Mouse (Mus musculus) neural tube, embryonic 13.5 days (tissue): ENCODE measurements around the gene Cmtm6. TPM values are rescaled to one million over a fixed set of nuclear protein-coding genes. Genes with fewer than 3 reads are reported as not detected.
"Not testable (repeated sequence)": the region's sequence is repeated elsewhere in the genome, so short reads cannot be mapped to it uniquely, and the experiment has no call there.

Source experiments
- ATAC-seq: fragments of 200-750 bp; cut with Nextera tagmentation; 2 replicates; pipeline ENCODE4 v1.8.0; 2017; ENCODE audit warnings: low read depth, mild to moderate bottlenecking, moderate TSS enrichment, moderate library complexity
- H3K27ac ChIP-seq: fragments of 300-500 bp; sonication (generic); replicated peaks from 2 replicates; pipeline ENCODE4 v1.5.1; 2015; ENCODE audit warnings: moderate library complexity, mild to moderate bottlenecking, inconsistent platforms
- H3K27me3 ChIP-seq: fragments of 300-500 bp; sonication (generic); 2 replicates; pipeline ENCODE4 v1.6.1; 2015; ENCODE audit warnings: mild to moderate bottlenecking, inconsistent platforms
- H3K36me3 ChIP-seq: fragments of 300-500 bp; sonication (generic); 2 replicates; pipeline ENCODE4 v1.6.1; 2015; ENCODE audit warnings: mild to moderate bottlenecking, inconsistent platforms
- H3K4me1 ChIP-seq: fragments of 300-500 bp; sonication (generic); replicated peaks from 2 replicates; pipeline ENCODE4 v1.6.1; 2015; ENCODE audit warnings: inconsistent platforms
- H3K4me2 ChIP-seq: fragments of 300-500 bp; sonication (generic); 2 replicates; pipeline ENCODE4 v1.6.1; 2015; ENCODE audit warnings: inconsistent platforms, mild to moderate bottlenecking, moderate library complexity
- H3K4me3 ChIP-seq: fragments of 300-500 bp; sonication (generic); 2 replicates; pipeline ENCODE4 v1.5.1; 2015; ENCODE audit warnings: mild to moderate bottlenecking, inconsistent platforms
- H3K9ac ChIP-seq: fragments of 300-500 bp; sonication (generic); 2 replicates; pipeline ENCODE4 v1.6.1; 2015; ENCODE audit warnings: moderate library complexity, mild to moderate bottlenecking, inconsistent platforms
- H3K9me3 ChIP-seq: fragments of 300-500 bp; sonication (generic); 2 replicates; pipeline ENCODE4 v1.6.1; 2016; ENCODE audit warnings: inconsistent platforms
- whole genome bisulfite sequencing: fragments of 180-500 bp; shearing (Covaris S2); methylation state at CpG from one replicate; pipeline ENCODE4 v1.1.7; 2015; 5-methylcytosine and 5-hydroxymethylcytosine counted together
- polyA plus RNA-seq: library from polyadenylated mRNA; unstranded; fragments of >200 nt; fragmentation: Nextera tagmentation; extraction: Ambion mirVana; gene quantifications from 2 replicates; pipeline ENCODE4 v1.2.1, GENCODE M21; 2015

The Cmtm6 gene
- polyA plus RNA-seq, 1 experiment from 2014 or later: 20.3 TPM

DNA sequence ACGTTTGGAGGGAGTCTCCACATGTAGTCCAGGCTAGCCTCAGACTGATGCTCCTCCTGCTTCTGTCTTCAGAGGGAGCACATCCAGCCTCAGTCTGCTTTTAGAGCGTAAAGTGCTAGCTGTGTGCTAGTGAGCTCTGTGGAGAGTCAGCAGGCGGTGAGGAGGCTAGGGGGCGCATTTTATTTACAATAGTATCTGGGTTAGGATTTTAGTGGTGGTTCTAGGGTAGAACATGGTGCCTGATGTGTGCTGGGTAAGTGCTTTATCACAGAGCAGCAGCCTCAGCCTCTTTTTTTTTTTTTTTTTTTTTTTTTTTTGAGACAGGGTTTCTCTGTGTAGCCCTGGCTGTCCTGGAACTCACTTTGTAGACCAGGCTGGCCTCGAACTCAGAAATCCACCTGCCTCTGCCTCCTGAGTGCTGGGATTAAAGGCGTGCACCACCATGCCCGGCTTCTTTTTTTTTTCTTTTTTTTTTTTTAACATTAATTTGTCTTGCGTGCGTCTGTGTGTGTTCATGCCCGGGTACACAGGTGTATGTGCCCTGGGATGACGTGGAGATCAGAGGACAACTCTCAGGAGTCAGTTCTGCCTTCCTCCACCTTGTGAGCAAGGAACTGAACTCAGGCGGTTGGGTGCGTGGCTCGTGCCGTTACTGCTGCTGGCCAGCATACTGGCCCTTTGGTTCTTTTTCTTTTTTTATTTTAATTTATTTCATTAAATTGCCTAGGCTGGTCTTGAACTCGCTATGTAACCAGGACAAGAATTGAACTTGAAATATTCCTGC lies 30.8 kb upstream of the Cmtm6 start:
- WGBS: 94% methylated on average over 15 of the region's 16 CpGs
- no peak for ATAC-seq

DNA sequence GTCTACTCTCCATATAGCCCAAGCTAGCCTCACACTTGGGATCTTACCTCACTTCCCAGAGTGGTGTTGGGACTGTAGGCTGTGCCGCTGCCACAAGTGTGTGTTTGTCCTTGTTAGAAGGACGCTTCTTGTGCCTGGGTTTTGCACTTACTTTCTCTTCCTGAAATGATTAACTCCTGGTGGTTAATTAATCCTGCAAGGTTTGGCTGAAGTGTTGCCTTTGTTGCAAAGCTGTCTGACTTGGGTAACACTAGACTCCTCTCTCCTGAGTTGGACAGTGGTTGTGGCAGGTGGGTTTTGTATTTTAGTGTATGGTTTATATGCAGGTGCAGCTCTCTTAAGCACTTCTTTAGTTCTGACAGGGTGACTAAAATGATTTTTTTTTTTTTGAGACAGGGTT lies 29.9 kb upstream of the Cmtm6 start:
- Histone ChIP-seq H3K4me2 (no peak overlapping the region), H3K4me3 (no peak overlapping the region), H3K9me3 (no peaks in the 10 kb centered on the region), H3K27ac (no peak overlapping the region), H3K36me3 (peaks cover 46% of the 10 kb centered on the region), H3K9ac (no peak overlapping the region), H3K4me1 (0 out of 2 replicates have a peak, but pooled peaks cover 10% of the 10 kb centered on the region), H3K27me3 (no peaks in the 10 kb centered on the region)
- 95% methylated on average over 2 of the region's 2 CpGs for WGBS
- ATAC-seq: no peak

More for the DNA sequence above, 30.8 kb upstream of the Cmtm6 start:
- 0 out of 2 replicates have a peak, but pooled peaks cover 10% of the 10 kb centered on the region for H3K4me1 ChIP-seq
- no peak overlapping the region for H3K4me2 ChIP-seq
- no peak overlapping the region for H3K27ac ChIP-seq
- no peak overlapping the region for H3K9ac ChIP-seq
- no peaks in the 10 kb centered on the region for H3K27me3 ChIP-seq
- H3K4me3 ChIP-seq: no peak overlapping the region
- H3K36me3 ChIP-seq: peaks cover 40% of the 10 kb centered on the region
- H3K9me3 ChIP-seq: no peaks in the 10 kb centered on the region

DNA sequence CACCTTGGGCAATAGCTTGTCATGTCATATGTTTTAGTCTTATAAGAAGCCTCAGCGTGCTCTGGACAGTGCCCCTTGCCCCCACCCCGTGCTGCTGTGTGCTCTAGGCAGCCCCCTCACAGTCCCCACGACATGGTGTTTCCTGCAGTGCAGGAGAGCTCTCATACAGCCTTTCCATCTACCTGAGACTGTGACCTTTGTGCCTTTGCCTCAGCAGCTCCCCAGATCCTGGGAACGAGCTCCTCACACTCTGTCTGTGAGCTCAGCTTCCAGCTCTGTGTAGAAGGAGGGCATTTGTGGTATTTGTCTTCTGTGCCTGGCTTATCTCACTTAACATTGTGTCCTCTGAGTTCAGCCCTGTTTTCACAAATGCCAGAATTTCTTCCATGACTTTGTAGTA lies 29.0 kb upstream of the Cmtm6 start:
- no peak for ATAC-seq
- no peak overlapping the region for H3K27ac ChIP-seq
- 0 out of 2 replicates have a peak, but pooled peaks cover 10% of the 10 kb centered on the region for H3K4me1 ChIP-seq
- H3K36me3 ChIP-seq: peaks cover 48% of the 10 kb centered on the region
- no peak overlapping the region for H3K9ac ChIP-seq
- H3K4me2 ChIP-seq: no peak overlapping the region
- 91% methylated on average over 4 of the region's 4 CpGs for WGBS
- H3K4me3 ChIP-seq: no peak overlapping the region
- no peaks in the 10 kb centered on the region for H3K9me3 ChIP-seq
- no peaks in the 10 kb centered on the region for H3K27me3 ChIP-seq

DNA sequence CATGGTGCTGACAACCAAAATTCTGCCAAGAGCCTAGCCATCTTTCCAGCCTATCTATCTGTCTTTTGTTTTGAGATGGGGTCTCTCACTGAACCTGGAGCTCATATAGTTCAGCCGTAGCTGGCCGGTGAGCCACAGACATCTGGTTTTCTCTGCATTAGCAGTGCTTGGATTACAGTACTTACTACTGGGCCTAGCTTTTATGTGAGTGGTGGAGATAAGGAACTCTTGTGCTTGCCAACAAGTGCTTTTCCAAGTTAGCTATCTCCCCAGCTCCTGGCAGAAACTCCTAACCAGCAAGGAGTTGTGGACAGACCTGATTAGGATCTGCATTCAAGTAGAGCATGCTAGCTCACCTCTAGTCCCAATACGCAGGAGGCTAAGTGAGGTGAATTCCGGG lies 23.1 kb upstream of the Cmtm6 start:
- ATAC-seq: no peak
- WGBS: 95% methylated on average over 4 of the region's 4 CpGs

DNA sequence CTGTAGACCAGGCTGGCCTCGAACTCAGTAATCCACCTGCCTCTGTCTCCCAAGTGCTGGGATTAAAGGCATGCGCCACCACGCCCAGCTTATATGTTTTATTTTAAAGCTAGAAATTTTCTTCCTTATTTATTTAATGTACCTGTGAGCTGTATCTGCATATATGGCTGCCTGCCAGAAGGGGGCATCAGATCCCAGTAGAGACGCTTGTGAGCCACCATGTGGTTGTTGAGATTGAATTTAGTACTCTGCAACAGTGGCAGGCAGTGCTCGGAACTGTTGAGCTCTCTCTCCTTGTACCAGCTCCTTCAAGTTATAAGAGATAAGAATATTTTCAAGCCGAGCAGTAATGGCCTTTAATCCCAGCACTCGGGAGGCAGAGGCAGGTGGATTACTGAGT lies 20.6 kb upstream of the Cmtm6 start:
- Histone ChIP-seq H3K36me3 (peaks cover 94% of the 10 kb centered on the region), H3K4me3 (no peak overlapping the region), H3K9ac (no peak overlapping the region), H3K4me2 (no peak overlapping the region), H3K27me3 (no peaks in the 10 kb centered on the region), H3K4me1 (no peaks in the 10 kb centered on the region), H3K27ac (no peak overlapping the region), H3K9me3 (no peaks in the 10 kb centered on the region)
- no peak for ATAC-seq
- 80% methylated on average over 7 of the region's 7 CpGs for WGBS

More for the DNA sequence above, 23.1 kb upstream of the Cmtm6 start:
- no peak overlapping the region for H3K27ac ChIP-seq
- H3K9ac ChIP-seq: no peak overlapping the region
- H3K36me3 ChIP-seq: peaks cover 83% of the 10 kb centered on the region
- no peak overlapping the region for H3K4me3 ChIP-seq
- H3K27me3 ChIP-seq: no peaks in the 10 kb centered on the region
- no peak overlapping the region for H3K4me2 ChIP-seq
- H3K4me1 ChIP-seq: no peaks in the 10 kb centered on the region
- no peaks in the 10 kb centered on the region for H3K9me3 ChIP-seq

DNA sequence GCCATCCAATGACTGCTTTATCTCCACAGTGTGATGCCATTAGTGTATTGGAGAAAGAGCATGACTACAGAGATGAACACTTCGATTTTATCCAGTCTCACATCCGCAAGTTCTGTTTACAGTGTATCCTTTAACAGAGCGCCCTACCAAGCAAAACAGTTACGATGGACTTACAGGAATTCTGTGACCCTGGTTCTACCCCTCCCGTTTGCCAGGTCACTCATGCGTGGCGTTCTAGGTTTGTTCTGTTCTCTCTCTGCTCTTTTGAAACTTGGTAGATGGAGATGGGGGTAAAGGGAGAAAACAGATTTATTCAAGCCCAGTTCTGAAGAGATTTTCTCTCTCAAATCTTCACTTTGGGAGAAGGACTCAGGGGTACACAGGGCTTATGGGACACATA lies 17.4 kb upstream of the Cmtm6 start:
- Histone ChIP-seq H3K4me2 (no peak overlapping the region), H3K4me3 (no peak overlapping the region), H3K27me3 (no peaks in the 10 kb centered on the region), H3K4me1 (no peaks in the 10 kb centered on the region), H3K9me3 (no peaks in the 10 kb centered on the region), H3K36me3 (peaks cover 96% of the 10 kb centered on the region), H3K9ac (no peak overlapping the region), H3K27ac (no peak overlapping the region)
- no peak for ATAC-seq
- 96% methylated on average over 7 of the region's 7 CpGs for WGBS

DNA sequence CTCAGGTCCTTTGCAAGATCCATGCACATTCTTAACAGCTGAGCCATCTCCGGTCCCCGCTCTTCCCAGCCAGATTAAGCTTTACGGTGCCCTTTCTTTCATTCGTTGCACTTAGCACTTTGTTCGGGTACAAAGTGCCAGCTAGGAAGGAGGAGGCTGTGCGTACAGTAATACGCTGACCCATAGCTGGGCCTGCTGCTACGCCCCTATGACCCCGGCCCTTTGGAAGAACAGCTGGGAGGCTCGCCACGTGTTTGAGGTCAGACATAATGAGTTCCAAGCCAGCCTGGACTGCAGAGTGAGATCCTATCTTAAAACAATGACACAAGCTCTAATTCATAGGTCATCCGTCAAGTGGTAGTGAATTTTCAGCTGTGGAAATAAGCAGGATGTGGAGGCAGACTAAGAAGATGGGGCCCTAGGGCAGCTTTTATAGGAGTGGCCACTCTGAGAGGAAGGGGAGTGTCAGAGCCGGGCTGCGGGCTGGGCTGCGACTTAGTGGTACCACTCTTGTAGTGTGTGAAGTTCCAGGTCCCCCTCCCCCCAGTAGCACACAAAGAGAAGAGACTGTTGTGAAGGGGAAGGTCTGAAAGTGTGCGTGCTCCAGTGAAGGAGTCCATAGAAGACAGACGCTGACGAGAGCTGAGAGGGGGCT lies 14.1 kb upstream of the Cmtm6 start:
- no peaks in the 10 kb centered on the region for H3K4me1 ChIP-seq
- H3K9ac ChIP-seq: no peak overlapping the region
- no peaks in the 10 kb centered on the region for H3K9me3 ChIP-seq
- H3K4me3 ChIP-seq: no peak overlapping the region
- H3K36me3 ChIP-seq: peaks cover 100% of the 10 kb centered on the region
- no peak overlapping the region for H3K27ac ChIP-seq
- WGBS: 69% methylated on average over 18 of the region's 18 CpGs
- ATAC-seq: no peak
- H3K4me2 ChIP-seq: no peak overlapping the region
- no peaks in the 10 kb centered on the region for H3K27me3 ChIP-seq

DNA sequence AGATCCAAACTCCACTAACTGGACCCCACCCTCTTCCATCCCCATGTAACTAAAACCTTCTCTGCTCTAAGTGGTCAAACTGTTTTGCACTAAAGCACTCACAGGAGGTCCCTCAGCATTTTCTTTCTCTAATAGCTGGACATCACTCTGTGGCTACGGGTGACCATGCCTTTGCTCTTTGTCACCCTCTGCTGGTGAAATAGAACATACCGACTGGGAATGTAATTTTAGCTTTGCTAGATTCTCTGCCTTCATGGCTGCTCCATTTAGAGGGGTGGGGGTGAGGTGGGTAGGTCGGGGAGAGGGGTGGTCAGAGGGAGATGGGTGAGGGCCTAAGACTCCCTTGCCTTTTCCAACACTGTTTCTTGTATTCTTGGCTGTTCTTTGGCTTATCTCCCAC lies 3.6 kb upstream of the Cmtm6 start:
- Histone ChIP-seq H3K4me1 (peaks cover 8% of the 10 kb centered on the region), H3K9ac (no peak overlapping the region), H3K27ac (no peak overlapping the region), H3K9me3 (no peaks in the 10 kb centered on the region), H3K4me2 (no peak overlapping the region), H3K4me3 (no peak overlapping the region), H3K36me3 (peaks cover 32% of the 10 kb centered on the region), H3K27me3 (no peaks in the 10 kb centered on the region)
- ATAC-seq: no peak
- 3% methylated on average over 3 of the region's 3 CpGs for WGBS

DNA sequence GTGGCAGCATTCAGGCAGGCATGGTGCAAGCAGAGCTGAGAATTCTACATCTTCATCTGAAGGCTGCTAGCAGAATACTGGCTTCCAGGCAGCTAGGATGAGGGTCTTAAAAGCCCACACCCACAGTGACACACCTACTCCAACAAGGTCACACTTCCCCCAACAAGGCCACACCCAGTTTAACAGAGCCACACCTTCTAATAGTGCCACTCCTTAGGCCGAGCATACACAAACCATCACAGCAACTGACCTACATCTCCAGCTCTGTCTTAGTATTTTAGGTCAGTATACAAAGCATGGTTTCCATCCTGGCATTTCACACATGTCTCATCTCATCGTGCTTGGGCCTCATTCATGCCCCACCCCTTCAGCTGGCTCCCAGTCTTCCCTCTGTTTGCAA lies 2.5 kb upstream of the Cmtm6 start:
- WGBS: 66% methylated on average over 2 of the region's 2 CpGs
- H3K27ac ChIP-seq, H3K4me3 ChIP-seq, H3K27me3 ChIP-seq, ATAC-seq, H3K9ac ChIP-seq, H3K9me3 ChIP-seq, H3K4me2 ChIP-seq: not testable (repeated sequence)
- peaks cover 21% of the 10 kb centered on the region for H3K36me3 ChIP-seq
- peaks cover 19% of the 10 kb centered on the region for H3K4me1 ChIP-seq

DNA sequence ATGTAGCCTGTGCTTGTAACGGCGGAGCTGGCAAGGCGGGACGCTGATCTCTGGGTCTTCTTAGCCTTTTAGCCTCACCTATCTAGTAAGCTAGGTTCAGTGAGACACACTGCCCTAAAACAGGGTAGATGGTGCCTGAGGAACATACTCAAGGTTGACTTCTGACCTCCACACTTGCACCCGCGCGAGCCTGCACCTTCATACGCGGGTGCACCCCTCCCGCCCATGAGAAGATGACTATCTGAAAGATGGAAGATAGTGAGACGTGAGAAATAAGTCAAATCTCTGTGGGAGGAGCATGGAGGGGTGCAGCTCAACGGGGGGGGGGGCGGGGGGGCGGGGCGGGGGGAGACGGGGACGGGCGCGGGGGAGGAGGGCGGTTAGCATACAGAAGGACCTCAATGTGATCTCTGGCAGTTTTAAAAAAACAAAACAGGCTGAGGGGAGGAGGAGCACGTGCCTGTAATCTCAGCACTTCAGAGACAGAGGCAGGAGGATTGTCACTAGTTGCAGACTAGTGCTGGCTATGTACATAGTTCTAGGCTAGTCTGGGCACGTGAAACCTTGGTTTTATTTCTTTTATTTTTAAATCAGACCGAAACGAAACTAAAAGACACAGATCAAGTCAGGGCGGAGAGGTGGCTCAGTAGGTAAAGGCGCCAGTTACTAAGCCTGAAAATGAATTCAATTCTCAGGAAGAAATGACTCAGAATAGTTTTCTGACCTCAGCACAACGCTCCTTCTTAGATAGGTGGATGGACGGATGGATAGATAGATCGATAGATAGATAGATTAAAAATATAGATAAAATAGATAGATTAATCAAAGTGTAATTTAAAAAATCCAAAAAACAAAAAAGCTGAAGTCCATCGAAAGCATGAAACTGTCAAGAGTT lies 758 bp upstream of the Cmtm6 start:
- H3K27me3 ChIP-seq: no peaks in the 10 kb centered on the region
- H3K9me3 ChIP-seq: no peaks in the 10 kb centered on the region
- peak overlapping the region; percentile 73 for H3K4me2 ChIP-seq
- ATAC-seq: no peak
- no peak overlapping the region for H3K9ac ChIP-seq
- H3K36me3 ChIP-seq: peaks cover 5% of the 10 kb centered on the region
- H3K4me3 ChIP-seq: peak overlapping the region; percentile 86
- WGBS: 42% methylated on average over 24 of the region's 30 CpGs
- peaks cover 22% of the 10 kb centered on the region for H3K4me1 ChIP-seq
- no peak overlapping the region for H3K27ac ChIP-seq

DNA sequence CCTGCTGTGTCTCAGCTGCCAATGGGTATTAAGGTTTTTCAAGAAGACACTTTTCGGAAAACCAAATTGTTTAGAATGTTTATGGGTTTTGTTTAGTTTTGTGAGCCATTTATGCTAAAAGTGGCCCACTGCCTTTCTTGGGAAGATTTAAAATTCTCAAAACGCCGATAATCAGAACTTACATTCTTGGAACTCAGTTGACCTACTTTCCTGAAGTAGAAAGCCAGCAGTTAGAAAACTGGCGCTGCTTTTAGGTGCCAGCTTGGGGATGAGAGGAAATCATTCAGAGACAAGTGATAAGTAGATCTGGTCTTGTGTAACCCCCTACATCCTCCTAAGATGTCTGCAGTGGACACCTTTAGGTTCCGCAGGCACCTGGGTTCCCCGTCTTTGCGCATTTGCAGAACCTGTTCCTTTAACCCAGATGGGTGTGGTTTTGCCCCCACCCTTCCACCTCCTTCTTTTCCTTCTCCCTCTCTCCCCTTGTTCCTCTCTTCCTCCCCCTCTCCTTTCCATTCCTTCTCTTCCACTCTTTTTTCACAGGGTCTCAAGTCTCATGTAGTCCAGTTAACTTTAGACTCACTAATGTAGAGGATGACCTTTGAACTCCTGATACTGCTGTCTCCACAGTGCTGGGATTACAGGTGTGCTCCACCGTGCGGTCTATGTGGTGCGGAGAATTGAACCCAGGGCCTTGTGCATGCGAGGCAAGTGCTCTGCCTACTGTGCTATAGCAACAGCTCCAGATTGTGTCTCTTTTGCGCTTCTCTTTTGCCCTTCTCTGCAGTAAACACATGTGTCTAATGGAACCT lies 1.2 kb downstream of the Cmtm6 start:
- 73% methylated on average over 12 of the region's 12 CpGs for WGBS
- peaks cover 32% of the 10 kb centered on the region for H3K4me1 ChIP-seq
- H3K9me3 ChIP-seq: no peaks in the 10 kb centered on the region
- no peak for ATAC-seq
- peak overlapping the region; percentile 90; the same call in 1 of the 2 replicates for H3K27ac ChIP-seq
- peak overlapping the region; percentile 86 for H3K4me3 ChIP-seq
- peak overlapping the region; percentile 73 for H3K4me2 ChIP-seq
- H3K36me3 ChIP-seq: no peaks in the 10 kb centered on the region
- peak overlapping the region; percentile 92 for H3K9ac ChIP-seq
- H3K27me3 ChIP-seq: no peaks in the 10 kb centered on the region
